Mouse (Mus musculus) forelimb bud, embryonic 11.5 days (tissue): ENCODE data around the gene Tpm1.

Experiments
- DNase-seq: peaks from one replicate; pipeline ENCODE4 v3.0.0-alpha.2; 2012; ENCODE audit warnings: low read depth, low spot score

Gene Tpm1

DNA sequence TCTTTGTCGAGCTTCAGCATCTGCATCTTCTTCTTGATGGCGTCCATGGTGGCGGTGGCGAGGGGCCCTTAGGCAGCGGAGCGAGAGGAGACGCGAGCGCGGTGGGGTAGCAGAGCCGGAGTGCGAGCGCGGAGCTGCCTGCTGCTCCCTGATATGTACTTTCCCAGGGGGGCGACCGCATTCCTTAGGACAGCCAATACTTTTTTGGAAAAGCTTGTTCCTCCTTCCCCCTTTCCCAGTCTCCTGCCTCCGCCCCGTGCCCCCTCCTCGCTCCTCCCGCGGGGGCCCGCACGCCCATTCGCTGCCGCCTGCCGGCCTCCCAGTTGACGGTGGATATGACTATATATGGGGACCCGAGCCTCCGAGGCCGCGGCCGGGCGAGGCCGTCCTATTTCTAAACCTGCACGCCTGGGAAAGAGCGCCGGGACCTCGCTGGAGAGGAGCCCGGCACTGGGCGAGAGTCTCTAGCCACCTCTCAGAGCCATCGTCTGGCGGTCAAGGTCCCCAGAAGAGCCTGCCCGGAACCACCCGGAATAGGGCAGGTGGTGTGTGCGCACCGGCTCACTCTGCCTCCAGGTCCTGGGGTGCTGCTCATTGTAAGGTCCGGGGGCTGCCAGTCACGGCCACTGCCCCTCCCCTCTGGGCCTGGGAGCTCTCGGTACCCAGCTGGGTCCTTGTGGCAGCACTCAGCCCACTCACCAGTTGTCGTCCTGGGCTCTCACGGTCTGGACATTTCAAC, at the start of gene Tpm1:
TSS of gene Tpm1 (minus strand) at position 321 of the 739 bp plus-strand sequence.
- peak; percentile 70 for DNase-seq

- no peak for DNase-seq
Measured at GRCm38 (mm10) chr9:67094371-67094770, 45.2 kb upstream of the Tpm1 start.

DNA sequence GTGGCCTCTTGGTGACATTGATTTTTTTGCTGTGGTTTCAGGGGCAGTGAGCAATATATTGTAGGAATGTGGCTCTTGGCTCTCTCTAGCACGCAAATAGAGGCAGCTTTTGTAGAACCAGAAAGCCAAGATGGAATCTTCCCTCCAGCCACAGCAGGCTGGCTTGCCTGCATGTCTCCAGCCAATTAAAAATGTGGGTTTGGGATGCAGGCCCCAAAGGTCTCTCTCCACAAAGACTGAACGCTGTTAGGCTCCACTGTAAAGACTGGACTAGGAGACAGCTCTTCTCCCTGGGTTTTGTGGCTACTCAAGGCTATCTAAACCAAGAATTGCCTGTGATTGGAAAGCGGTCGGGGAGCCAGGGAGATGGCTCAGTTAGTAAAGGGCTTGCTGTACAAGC, 43.0 kb upstream of the Tpm1 start:
- DNase-seq, result no peak

DNA sequence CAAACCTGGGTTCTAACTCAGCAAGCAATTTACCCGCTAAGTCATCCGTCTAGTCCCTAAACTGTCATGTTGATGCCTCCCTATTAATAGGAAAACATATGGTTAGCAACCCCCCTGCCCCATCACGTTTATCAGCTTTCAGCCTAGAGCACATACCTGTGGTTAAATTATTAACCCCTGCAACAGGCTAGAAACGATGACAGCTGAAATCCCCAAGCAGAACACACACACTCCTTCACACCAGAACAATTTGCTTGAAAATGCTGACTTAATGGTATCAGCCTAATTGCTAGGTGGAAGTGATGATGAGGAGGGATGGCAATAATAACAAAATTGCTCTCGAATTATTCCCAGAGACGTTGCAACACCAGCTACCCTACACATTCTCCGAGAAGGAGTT, 42.4 kb upstream of the Tpm1 start:
- no peak for DNase-seq

GRCm38 (mm10) chr9:67091151-67091550, 41.9 kb upstream of the Tpm1 start:
- no peak for DNase-seq

DNA sequence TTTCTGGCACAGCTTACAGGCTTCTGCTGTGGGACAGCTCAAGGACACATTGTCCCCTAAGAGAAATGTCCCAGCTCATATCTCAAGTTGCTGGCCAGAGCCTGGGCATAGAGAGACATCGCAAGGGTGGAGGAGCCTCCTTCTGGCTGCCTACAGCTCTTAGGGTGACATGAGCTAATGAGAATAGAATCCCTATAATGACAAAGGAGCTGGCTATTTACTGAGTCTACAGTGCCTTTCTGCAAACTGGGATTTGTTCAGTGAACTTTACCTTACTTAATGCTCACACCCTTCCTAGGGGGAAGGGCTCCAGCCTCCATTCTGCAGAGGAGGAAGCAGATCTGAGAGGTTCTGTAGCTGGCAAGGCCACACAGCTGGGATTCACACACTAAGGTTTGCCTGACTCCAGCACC, 41.4 kb upstream of the Tpm1 start:
- no peak for DNase-seq

DNA sequence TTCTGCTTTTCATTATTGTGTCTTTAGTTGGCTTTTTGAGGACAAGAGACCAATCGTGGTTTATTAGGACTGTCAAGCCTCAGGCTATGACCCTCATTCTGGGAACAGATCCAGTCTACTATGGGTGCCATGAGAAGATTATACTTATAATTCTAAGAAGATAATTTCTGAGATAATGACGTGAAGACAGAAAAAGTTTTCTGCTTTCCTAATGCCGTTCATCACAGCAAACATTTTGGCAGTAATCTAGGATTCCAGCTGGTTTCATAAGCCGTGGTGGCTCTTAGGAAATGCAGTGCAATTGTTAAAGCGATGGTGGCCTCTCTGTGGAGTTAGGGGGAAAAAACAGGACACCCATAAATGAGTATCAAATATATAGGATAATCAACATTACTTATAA, 40.0 kb upstream of the Tpm1 start:
- no peak for DNase-seq

- no peak for DNase-seq
Measured at GRCm38 (mm10) chr9:67083801-67084200, 34.6 kb upstream of the Tpm1 start.

- no peak for DNase-seq
Measured at GRCm38 (mm10) chr9:67081688-67082087, 32.5 kb upstream of the Tpm1 start.

DNA sequence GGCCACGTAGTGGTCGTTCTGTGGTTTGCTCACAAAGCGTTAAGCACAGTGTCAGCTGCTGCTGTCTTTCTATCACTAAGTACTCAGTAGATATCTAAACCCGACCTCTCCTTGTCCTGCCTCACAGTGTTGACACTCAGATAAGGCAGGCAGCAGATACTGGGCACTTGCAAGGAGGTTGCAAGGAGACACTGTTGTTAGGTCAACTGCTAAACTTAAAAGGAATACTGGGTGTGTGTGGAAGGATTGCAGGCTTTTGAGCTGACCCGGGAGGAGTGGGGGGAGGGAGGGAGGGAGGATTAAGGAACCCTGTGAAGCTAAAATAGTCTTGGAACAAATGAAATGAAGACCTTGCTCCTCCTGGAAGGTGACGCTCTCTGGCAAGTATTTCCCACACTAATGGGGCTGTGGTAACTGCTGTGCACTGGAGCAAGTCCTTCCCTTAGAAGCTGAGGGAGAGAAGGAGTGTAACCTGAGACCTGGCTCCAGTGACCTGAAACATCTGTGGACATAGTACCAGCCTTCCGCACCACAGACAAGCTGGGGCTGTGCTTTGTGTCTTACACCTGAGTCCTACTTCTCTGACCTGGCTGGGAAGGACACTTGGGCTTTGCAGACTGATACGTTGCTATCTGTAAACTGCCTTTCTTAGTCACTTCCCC, 28.6 kb upstream of the Tpm1 start:
- DNase-seq, result peak; percentile 59

GRCm38 (mm10) chr9:67077266-67077657, 28.1 kb upstream of the Tpm1 start:
- DNase-seq, result no peak

DNA sequence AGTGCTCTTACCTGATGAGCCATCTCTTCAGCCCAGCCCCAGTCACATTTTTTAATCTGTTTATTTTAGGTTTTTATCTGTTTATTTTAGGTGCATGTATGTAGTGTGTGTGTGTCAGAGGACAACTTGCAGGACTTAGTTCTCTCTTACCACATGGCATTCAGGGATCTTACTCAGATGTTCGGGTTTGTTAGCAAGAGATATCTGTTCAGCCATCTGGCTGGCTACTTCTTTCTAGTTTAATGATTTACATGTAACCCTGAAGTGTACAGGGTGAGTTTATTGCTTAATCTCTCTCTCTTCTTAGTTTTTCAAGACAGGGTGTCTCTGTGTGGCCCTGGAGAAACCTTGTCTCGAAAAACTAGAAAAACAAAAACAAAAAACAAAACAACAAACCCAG, 23.0 kb upstream of the Tpm1 start:
- DNase-seq, result no peak

DNA sequence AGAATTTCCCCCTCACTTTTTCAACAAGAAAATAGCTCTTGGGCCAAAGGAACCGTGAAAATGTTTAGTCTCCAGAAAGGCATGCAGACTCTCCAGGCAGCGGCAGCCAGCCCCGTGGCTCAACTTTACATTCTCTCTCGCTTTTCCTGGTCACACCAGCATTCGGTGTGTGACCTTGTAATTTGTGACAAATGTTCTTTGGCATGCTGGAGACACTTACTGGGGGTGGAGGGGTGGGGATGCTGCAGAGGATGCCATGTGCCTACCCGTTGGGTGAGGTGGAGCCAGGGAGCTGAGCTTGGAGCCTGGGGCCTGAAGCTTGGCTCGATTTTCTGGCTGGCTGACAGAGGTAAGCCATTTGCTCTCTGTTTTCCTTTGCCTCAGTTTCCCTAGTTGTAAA, 22.4 kb upstream of the Tpm1 start:
- no peak for DNase-seq

DNA sequence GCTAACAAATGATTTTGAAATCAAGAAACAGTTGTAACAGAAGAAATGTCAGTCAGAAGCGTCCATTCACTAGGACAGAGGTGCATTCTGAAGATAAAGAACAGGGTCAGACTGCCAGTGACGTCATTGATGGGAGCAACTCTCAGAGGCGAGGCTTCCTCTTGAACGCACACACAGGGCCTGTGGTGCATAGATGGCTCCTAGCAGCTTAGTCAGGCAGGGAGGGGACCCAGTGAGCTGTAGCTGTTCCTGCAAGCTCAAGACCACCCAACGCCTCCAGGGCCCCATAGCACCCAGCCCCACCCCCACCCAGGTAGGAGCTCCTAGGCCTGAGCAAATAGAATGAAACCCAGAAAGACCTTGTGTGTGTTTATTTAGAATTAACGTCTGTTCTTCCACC, 21.9 kb upstream of the Tpm1 start:
- DNase-seq, result no peak

- no peak for DNase-seq
Measured at GRCm38 (mm10) chr9:67066616-67067015, 17.4 kb upstream of the Tpm1 start.

DNA sequence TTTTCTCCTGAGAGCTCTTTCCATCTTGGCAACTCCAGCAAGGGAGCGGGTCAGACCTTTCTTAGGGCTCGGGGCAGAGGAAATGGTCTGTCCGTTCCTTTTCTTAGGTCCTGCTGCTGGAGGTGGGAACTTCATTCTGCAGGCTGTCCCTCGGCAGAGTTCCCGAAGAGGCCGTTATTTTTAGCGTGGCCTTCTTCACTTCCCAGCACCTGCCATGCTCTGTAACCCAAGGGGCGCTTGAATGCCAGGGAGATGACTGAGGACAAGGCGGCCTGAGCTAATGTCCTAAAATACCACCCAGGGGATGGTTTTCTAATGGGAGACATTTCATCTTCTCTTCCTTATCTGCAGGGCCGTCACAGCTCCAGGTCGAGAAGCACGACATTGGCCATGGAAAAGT, 10.5 kb upstream of the Tpm1 start:
- no peak for DNase-seq

DNA sequence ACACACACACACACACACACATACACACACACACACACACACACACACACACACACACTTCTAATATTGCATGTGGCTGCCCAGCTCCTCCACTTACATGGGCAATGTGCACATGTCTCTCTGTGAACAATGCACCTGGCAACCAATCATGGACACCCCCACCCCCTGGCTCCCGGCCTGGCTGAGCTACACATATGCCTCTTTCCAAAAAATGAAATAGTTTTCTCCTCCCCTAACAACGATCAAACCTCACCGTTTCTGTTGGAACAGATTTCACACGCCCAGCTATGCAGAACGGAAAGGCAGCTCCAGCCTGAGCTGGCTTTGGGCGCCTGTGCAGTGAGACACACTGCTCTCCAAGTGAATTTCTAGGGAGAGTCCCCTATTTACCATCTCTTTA, 9.2 kb upstream of the Tpm1 start:
- DNase-seq, result no peak

DNA sequence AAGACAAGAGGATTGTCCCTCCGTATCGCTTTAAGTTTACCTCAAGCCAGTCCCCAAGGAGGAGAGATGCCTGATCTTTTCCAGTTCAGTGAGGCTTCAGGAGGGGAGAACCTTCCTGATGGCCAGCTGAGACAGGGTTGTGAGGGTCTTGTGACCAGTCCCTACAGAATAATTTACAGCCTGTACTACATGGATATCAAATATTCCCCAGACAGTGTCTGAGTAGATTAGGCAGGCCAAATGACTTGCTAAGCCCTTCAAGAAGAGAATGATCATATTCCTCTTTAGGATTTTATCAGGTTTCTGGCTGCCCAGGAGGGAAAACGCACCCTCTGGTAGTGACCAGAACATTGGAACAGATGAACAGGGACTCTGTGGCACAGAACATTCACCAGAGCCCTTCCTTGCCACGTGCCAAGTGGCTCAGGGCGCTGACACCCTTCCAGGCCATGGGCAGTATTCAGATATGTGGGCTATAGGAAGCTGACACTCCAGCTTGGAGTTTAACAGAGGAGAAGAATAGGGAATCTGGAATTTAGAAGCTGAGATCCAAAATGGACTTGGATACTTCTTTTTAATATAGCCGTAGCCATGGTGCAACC, 1.6 kb upstream of the Tpm1 start:
- DNase-seq, result no peak

GRCm38 (mm10) chr9:67049836-67050235, 630 bp upstream of the Tpm1 start:
- DNase-seq, result no peak

DNA sequence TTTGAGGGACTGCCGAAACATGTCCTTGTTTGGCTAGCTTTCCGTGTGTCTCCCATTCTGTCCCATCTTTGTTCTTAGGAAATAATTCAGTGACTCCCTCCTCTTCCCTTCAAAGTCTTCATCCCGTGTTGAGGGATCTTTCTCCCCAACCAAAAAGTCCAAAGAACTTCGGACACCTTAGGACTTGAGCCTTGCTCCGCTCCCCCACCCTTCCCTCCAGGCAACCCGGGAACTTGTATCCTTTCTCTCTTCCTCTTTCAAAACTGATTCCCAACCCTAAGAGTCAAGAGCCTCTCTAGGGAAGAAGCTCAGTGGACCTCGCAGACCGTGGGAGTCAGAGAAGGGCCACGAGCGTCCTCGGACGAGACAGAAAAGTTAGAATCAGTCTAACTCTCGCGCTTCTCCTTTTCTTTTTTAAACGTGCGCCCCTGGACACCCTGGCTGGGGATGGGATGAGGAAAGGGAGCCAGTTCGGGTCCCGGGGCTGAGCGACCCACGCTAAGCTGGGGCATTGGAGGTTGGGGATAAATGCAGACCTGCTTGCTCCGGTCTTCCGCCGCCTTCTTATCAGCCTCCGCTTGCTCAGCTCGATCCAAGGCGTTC, 622 bp downstream of the Tpm1 start:
- DNase-seq, result no peak

- DNase-seq, result no peak
Measured at GRCm38 (mm10) chr9:67047606-67048482, 1.4 kb downstream of the Tpm1 start.
